Mouse (Mus musculus) spleen, adult 2 months (tissue): Measurements from ENCODE around the gene 1500009C09Rik. TPM values are rescaled to one million over a fixed set of nuclear protein-coding genes. Genes with fewer than 3 reads are reported as not detected.

ENCODE experiments used
- DNase-seq, 2 experiments: peaks; one replicate each; pipeline versions ENCODE4 v3.0.0 to v3.0.0-alpha.2; 2012 to 2021; ENCODE audit warnings: low spot score in 2 of 2, low read depth in 1 of 2
- H3K27ac ChIP-seq: fragments of 200-500 bp; 2 replicates; pipeline ENCODE4 v1.5.1; 2012; ENCODE audit warnings: low read length, inconsistent platforms; ENCODE audit not compliant: insufficient read depth
- H3K27me3 ChIP-seq: fragments of 200-500 bp; 2 replicates; pipeline ENCODE4 v1.6.1; 2012; ENCODE audit warnings: mild to moderate bottlenecking, moderate library complexity, low read length, inconsistent platforms; ENCODE audit not compliant: control insufficient read depth, insufficient read depth
- H3K36me3 ChIP-seq: fragments of 200-500 bp; 2 replicates; pipeline ENCODE4 v1.6.1; 2012; ENCODE audit warnings: mild to moderate bottlenecking, low read length, inconsistent platforms; ENCODE audit not compliant: control insufficient read depth, insufficient read depth
- H3K4me1 ChIP-seq: fragments of 200-500 bp; 2 replicates; pipeline ENCODE4 v1.6.1; 2011; ENCODE audit warnings: inconsistent platforms; ENCODE audit not compliant: control insufficient read depth, insufficient read depth, insufficient read length
- H3K4me3 ChIP-seq: fragments of 200-500 bp; 2 replicates; pipeline ENCODE4 v1.5.1; 2011; ENCODE audit warnings: mild to moderate bottlenecking, inconsistent platforms; ENCODE audit not compliant: insufficient read depth, insufficient read length; ENCODE audit errors: extremely low read depth
- CTCF ChIP-seq: fragments of 200-500 bp; IDR thresholded peaks from 2 replicates; pipeline ENCODE4 v1.5.1; 2011; ENCODE audit warnings: mild to moderate bottlenecking, inconsistent platforms; ENCODE audit not compliant: insufficient read depth, insufficient read length, insufficient replicate concordance; ENCODE audit errors: extremely low read depth
- POLR2A ChIP-seq: fragments of 200-500 bp; IDR thresholded peaks from 2 replicates; pipeline ENCODE4 v1.6.1; 2011; ENCODE audit warnings: low read depth, low read length, inconsistent platforms
- WGBS: fragments of 180-500 bp; shearing (Covaris S2); methylation state at CpG from one replicate; pipeline ENCODE4 v1.1.7; 2018; 5-methylcytosine and 5-hydroxymethylcytosine counted together
- polyA plus RNA-seq: library from polyadenylated mRNA; depleted of rRNA; stranded (reverse); fragments of >200 nt; gene quantifications from 2 replicates; pipeline ENCODE4 v1.2.3, GENCODE M21; 2012

The 1500009C09Rik gene
- polyA plus RNA-seq, 1 experiment, result 0.08 TPM

DNA sequence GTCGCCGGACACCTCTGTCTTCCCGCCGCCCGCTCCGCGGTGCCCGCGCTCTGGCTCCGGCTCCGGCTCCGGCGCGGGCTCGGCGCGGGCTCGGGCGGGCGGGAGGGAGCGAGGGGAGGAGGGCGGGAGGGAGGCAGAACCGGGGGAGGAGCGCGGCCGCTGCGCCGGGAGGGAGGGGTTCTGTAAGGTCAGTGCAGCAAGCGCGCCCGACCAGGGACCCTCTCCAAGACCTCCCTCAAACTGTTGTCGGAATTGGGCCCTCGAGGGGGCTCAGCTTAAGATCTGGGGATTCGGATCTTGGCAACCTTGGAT lies 39.5 kb upstream of the 1500009C09Rik start, which contains the start of gene Shisa8:
Shisa8 (minus strand) TSS at position 64 of the 312 bp plus-strand sequence.
- no peaks in the 10 kb centered on the region; the same call in 1 of the 2 replicates for H3K36me3 ChIP-seq
- TF ChIP-seq CTCF (no peak), POLR2A (no peak)
- H3K4me3 ChIP-seq, result peak within 1 kb of the TSS; percentile 56
- WGBS, result 2% methylated on average over 28 of the region's 34 CpGs
- no peak for DNase-seq
- H3K27me3 ChIP-seq, result peaks cover 19% of the 10 kb centered on the region
- H3K4me1 ChIP-seq, result peaks cover 20% of the 10 kb centered on the region
- H3K27ac ChIP-seq, result no peak within 1 kb of the TSS

DNA sequence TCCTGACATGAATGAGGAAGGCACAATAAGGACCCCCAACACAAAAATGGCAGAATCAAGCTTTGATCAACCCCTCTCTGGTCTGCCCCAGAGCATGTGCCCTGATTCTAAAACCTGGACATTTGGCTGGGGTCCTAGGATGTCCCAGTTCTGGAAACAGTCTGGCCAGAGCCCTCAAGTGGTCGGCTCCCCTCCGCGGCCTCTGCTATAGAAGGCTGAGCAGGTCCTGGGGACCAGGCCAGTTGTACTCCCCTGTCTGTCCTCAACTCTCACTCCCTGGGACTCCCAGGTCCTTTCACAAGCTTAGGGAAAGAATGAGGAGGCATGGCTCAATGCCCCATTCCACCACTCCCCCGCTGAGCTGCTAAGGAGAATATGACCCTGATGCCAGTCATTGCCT lies 39.0 kb upstream of the 1500009C09Rik start:
- H3K4me3 ChIP-seq, result no peak overlapping the region
- peaks cover 19% of the 10 kb centered on the region for H3K27me3 ChIP-seq
- no peak overlapping the region for H3K27ac ChIP-seq
- WGBS, result 87% methylated on average over 4 of the region's 4 CpGs
- TF ChIP-seq POLR2A (no peak), CTCF (no peak)
- no peak for DNase-seq
- no peaks in the 10 kb centered on the region for H3K36me3 ChIP-seq
- H3K4me1 ChIP-seq, result peaks cover 23% of the 10 kb centered on the region

DNA sequence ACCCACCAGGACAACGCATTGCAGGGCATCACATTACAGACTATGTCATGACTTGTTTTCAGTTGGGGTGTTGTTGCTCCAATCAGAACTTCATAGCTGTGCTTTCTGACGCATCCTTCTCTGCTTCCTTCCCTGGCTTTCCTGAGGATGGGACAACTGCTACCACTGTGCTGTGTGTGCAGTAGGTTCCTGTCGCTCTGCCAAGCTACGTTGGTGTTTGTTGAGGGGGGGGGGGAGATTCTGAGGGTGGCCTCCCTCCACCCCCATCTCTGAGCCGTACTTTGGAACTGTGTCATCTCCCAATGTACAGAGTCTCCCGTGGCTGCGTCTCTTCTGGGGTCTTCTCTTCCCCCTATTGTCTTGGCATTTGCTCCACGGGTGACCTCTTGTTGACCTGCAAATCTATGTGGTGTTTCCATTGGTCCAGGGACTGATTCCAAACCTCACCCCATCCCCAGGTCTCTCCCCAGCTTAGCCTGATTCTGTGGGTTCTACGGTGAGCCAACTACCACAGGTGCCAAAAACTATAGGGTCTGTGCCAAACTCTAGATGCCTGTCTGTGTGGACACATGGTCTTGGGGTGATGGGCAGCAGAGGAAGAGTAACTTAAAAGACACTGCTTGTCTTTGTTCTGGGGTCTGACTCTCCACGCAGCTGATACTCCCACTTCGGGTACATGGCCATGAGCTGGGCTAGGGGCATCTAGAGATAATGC lies 36.7 kb upstream of the 1500009C09Rik start:
- Histone ChIP-seq H3K27ac (no peak overlapping the region), H3K4me1 (peaks cover 41% of the 10 kb centered on the region), H3K27me3 (peaks cover 19% of the 10 kb centered on the region), H3K36me3 (no peaks in the 10 kb centered on the region), H3K4me3 (no peak overlapping the region)
- no peak for DNase-seq
- 79% methylated on average over 11 of the region's 11 CpGs for WGBS
- no peak for TF ChIP-seq POLR2A
- TF ChIP-seq CTCF, result no peak

DNA sequence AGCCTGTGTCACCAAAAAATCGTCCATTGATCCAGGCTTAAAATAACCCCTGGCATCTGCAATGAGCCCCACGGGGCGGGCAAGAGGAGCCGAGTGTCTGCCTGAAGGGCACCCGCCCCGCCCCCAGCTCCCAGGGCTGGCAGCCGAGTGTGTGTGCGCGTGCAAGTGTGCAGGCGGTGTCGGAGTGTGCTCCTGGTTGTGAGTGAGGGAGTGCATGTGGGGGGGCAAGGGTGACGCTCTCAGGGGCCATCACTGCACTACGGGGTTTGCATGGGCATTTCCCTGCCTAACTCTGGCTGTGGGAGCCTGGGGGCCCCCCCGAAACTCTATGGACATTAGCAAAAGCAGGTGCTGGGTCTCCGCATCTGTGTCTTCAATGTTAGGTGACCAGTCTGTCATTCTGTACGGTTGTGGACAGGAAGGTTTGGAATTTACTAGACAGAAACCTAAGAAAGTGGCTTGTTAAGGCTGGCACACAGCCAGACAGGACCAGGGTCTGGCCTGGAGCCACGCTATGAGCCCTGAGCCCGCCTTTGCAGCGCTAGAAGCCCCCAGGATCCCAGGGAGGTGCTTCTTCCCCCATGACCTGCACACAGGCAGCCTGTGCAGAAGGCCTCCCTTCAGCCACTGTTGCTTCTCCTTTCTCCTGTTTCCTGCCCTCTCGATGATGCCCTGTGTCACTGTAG lies 35.9 kb upstream of the 1500009C09Rik start:
- TF ChIP-seq CTCF (no peak), POLR2A (no peak)
- WGBS, result 65% methylated on average over 20 of the region's 20 CpGs
- H3K27me3 ChIP-seq, result peaks cover 18% of the 10 kb centered on the region

DNA sequence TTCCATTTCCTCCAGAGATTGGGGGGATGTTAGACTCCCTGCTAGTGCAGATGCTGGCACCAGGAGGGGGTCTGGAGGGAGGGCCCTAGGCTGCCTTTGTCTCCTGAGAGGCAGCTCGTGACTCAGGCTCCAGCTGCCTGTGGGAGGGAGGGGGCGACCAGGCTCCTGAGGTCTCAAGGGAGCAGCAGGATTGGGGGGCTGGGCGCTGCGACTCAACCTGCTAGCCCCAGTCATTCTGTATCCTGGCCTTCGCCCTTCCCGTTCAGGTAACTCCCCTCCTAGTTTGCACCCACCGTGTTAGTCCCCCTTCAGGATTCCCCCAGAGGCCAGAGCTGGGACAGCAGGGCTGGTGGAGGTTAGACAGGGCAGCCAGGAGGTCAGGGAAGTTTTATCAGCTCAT lies 35.2 kb upstream of the 1500009C09Rik start:
- TF ChIP-seq CTCF (no peak), POLR2A (no peak)
- WGBS, result 42% methylated on average over 7 of the region's 7 CpGs
- 0 out of 2 replicates have a peak overlapping the region, but pooled peaks have one; percentile 5 for H3K27ac ChIP-seq
- peaks cover 1% of the 10 kb centered on the region; the same call in 1 of the 2 replicates for H3K36me3 ChIP-seq
- peaks cover 11% of the 10 kb centered on the region for H3K27me3 ChIP-seq
- peaks cover 42% of the 10 kb centered on the region for H3K4me1 ChIP-seq
- no peak for DNase-seq
- H3K4me3 ChIP-seq, result no peak overlapping the region

More for the DNA sequence above, 35.9 kb upstream of the 1500009C09Rik start:
- Histone ChIP-seq H3K4me3 (no peak overlapping the region), H3K36me3 (no peaks in the 10 kb centered on the region), H3K27ac (no peak overlapping the region), H3K4me1 (peaks cover 47% of the 10 kb centered on the region)
- DNase-seq, result no peak

DNA sequence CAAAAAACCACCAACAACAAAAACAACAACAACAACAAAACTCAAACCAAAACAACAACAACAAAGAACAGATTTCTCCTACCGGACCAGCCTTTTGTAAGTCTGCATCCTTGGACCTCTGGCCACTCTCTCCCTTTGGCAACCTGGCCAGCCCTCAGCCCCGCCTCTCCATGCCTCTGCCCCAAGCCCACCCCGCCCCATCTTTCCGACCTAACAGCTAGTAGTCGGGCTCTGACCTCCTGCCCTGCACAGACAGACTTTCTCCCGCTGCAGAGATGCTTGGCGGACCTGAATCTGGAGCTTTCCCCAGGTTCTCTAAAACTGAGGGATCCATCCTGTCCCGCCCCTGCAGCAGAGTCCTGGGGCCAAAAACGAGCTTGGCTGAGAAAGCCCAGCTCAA lies 34.2 kb upstream of the 1500009C09Rik start:
- H3K4me1 ChIP-seq, result peaks cover 40% of the 10 kb centered on the region
- H3K27me3 ChIP-seq, result peaks cover 4% of the 10 kb centered on the region; the same call in 1 of the 2 replicates
- 70% methylated on average over 8 of the region's 9 CpGs for WGBS
- DNase-seq, result no peak
- H3K36me3 ChIP-seq, result peaks cover 3% of the 10 kb centered on the region; the same call in 1 of the 2 replicates
- H3K27ac ChIP-seq, result peak overlapping the region; percentile 51; the same call in 1 of the 2 replicates
- TF ChIP-seq CTCF (no peak), POLR2A (no peak)
- H3K4me3 ChIP-seq, result no peak overlapping the region
